Mouse (Mus musculus) subcutaneous adipose tissue, adult 2 months (tissue): ENCODE measurements around the gene Atp5s. TPM values are rescaled to one million over a fixed set of nuclear protein-coding genes. Genes with fewer than 3 reads are reported as not detected.

Experiments used
- polyA plus RNA-seq: library from polyadenylated mRNA; depleted of rRNA; stranded (reverse); fragments of >200 nt; gene quantifications from 2 replicates; pipeline ENCODE4 v1.2.3, GENCODE M21; 2012; ENCODE audit warnings: low replicate concordance; rRNA removed

Gene Atp5s
- 11.6 and 13.8 TPM in 2 replicates for polyA plus RNA-seq

GRCm38 (mm10) chr12:69724711-69725460 is at the start of gene Atp5s, which contains the start of gene L2hgdh:
Atp5s (plus strand) TSS chr12:69724950.
L2hgdh (minus strand) TSS chr12:69724873.

GRCm38 (mm10) chr12:69681566-69682061 is 43.1 kb upstream of the Atp5s start, which contains the start of gene Sos2:
Sos2 (minus strand) TSS chr12:69681852.

GRCm38 (mm10) chr12:69790530-69791505 is 66.1 kb downstream of the Atp5s start, which contains the start of gene Cdkl1:
Cdkl1 (minus strand) TSS chr12:69791267.

Other genes with a start within 250 kb of the Atp5s start
- gene Vcpkmt, start 141.9 kb upstream of the Atp5s start, polyA plus RNA-seq = 5.2 and 7.4 TPM in 2 replicates
- 23.2 and 23.8 TPM in 2 replicates for gene Sos2, start 43.1 kb upstream of the Atp5s start, polyA plus RNA-seq
- 5.3 and 8.1 TPM in 2 replicates for gene L2hgdh, start 77 bp upstream of the Atp5s start, polyA plus RNA-seq
- 0.67 and 19.4 TPM in 2 replicates for gene Cdkl1, start 66.3 kb downstream of the Atp5s start, polyA plus RNA-seq
- gene Atl1, start 167.7 kb downstream of the Atp5s start, polyA plus RNA-seq = 1.6 and 2.3 TPM in 2 replicates
- gene Map4k5, start 168.2 kb downstream of the Atp5s start, polyA plus RNA-seq = 6.4 and 17.3 TPM in 2 replicates